Mouse (Mus musculus) spleen, adult 2 months (tissue): ENCODE results near the gene Tubgcp6.

Experiments
- CTCF ChIP-seq: fragments of 200-500 bp; IDR thresholded peaks from 2 replicates; pipeline ENCODE4 v1.5.1; 2011; ENCODE audit warnings: mild to moderate bottlenecking, inconsistent platforms; ENCODE audit not compliant: insufficient read depth, insufficient read length, insufficient replicate concordance; ENCODE audit errors: extremely low read depth
- POLR2A ChIP-seq: fragments of 200-500 bp; IDR thresholded peaks from 2 replicates; pipeline ENCODE4 v1.6.1; 2011; ENCODE audit warnings: low read depth, low read length, inconsistent platforms

GRCm38 (mm10) chr15:89141905-89142304 lies 19.0 kb upstream of the Tubgcp6 start:
- TF ChIP-seq POLR2A (no peak), CTCF (no peak)
